Mouse (Mus musculus): ENCODE measurements around the gene 4930442H23Rik. TPM values are rescaled to one million over a fixed set of nuclear protein-coding genes. Genes with fewer than 3 reads are reported as not detected.
A peak's percentile ranks its signal among the peaks of the same experiment; 100 is the strongest.
"Not testable (repeated sequence)": the region's sequence is repeated elsewhere in the genome, so short reads cannot be mapped to it uniquely, and the experiment has no call there.

Gene 4930442H23Rik
- total and polyA plus RNA-seq, 3 experiments: not detected

- Histone ChIP-seq H3K27me3 (ENCODE audit: insufficient read depth, low read length) (no peaks in the 10 kb centered on the region), H3K36me3 (replicated peaks) (peaks cover 31% of the 10 kb centered on the region), H3K4me3 (ENCODE audit: low read depth, low read length) (peak overlapping the region; percentile 55; the same call in 1 of the 2 replicates), H3K9me3 (replicated peaks) (no peaks in the 10 kb centered on the region), H3K4me1 (ENCODE audit: insufficient read depth, low read depth, low read length) (peaks cover 58% of the 10 kb centered on the region)
- TF ChIP-seq GATA2 (IDR thresholded peaks at IDR 0.05; ENCODE audit: borderline replicate concordance, low read depth, low read length) (no peak), CTCF (IDR thresholded peaks at IDR 0.05; ENCODE audit: low read depth, low read length) (peak; percentile 95)
- peak; percentile 57 for DNase-seq (ENCODE audit: low spot score)
- ATAC-seq (ENCODE audit: extremely low read depth, insufficient number of reproducible peaks, low FRiP score, poor library complexity, severe bottlenecking): peak; percentile 43
These were observed 8.9 kb downstream of the 4930442H23Rik start for GRCm38 (mm10) chr10:81174617-81175344.

- no peaks in the 10 kb centered on the region for H3K9me3 ChIP-seq (replicated peaks)
- H3K4me3 ChIP-seq (ENCODE audit: low read depth, low read length): peak overlapping the region; percentile 48; the same call in 1 of the 2 replicates
- peaks cover 53% of the 10 kb centered on the region for H3K4me1 ChIP-seq (ENCODE audit: insufficient read depth, low read depth, low read length)
- no peak for ATAC-seq (ENCODE audit: extremely low read depth, insufficient number of reproducible peaks, low FRiP score, poor library complexity, severe bottlenecking)
- peaks cover 15% of the 10 kb centered on the region for H3K36me3 ChIP-seq (replicated peaks)
- no peak for TF ChIP-seq TAL1 (conservative IDR thresholded peaks at IDR 0.05; ENCODE audit: low read depth, low read length)
- TF ChIP-seq GATA1 (IDR thresholded peaks at IDR 0.05; ENCODE audit: borderline replicate concordance, low read length): no peak
- no peak for TF ChIP-seq GATA2 (IDR thresholded peaks at IDR 0.05; ENCODE audit: borderline replicate concordance, low read depth, low read length)
- TF ChIP-seq CTCF (IDR thresholded peaks at IDR 0.05; ENCODE audit: low read depth, low read length): peak; percentile 25; the same call in 1 of the 2 replicates
- no peaks in the 10 kb centered on the region for H3K27me3 ChIP-seq (ENCODE audit: insufficient read depth, low read length)
- no peak for DNase-seq (ENCODE audit: low spot score)
These were observed 10.5 kb downstream of the 4930442H23Rik start for GRCm38 (mm10) chr10:81173132-81173531.

- H3K4me1 ChIP-seq (ENCODE audit: insufficient read depth, low read depth, low read length): peaks cover 57% of the 10 kb centered on the region
- DNase-seq (ENCODE audit: low spot score); H3K27me3 ChIP-seq (ENCODE audit: insufficient read depth, low read length); ATAC-seq (ENCODE audit: extremely low read depth, insufficient number of reproducible peaks, low FRiP score, poor library complexity, severe bottlenecking); H3K9me3 ChIP-seq (replicated peaks): not testable (repeated sequence)
- peaks cover 19% of the 10 kb centered on the region for H3K36me3 ChIP-seq (replicated peaks)
- H3K4me3 ChIP-seq (ENCODE audit: low read depth, low read length): peak overlapping the region; percentile 27; the same call in 1 of the 2 replicates
These were observed 14.2 kb downstream of the 4930442H23Rik start for GRCm38 (mm10) chr10:81169411-81169900.

- Histone ChIP-seq H3K27me3 (ENCODE audit: insufficient read depth, low read length) (no peaks in the 10 kb centered on the region), H3K36me3 (replicated peaks) (peaks cover 27% of the 10 kb centered on the region), H3K9me3 (replicated peaks) (no peaks in the 10 kb centered on the region), H3K4me1 (ENCODE audit: insufficient read depth, low read depth, low read length) (peaks cover 57% of the 10 kb centered on the region), H3K4me3 (ENCODE audit: low read depth, low read length) (peak overlapping the region; percentile 79)
- DNase-seq (ENCODE audit: low spot score) (peak; percentile 72), ATAC-seq (ENCODE audit: extremely low read depth, insufficient number of reproducible peaks, low FRiP score, poor library complexity, severe bottlenecking) (peak; percentile 62)
- TF ChIP-seq POLR2AphosphoS5 (IDR thresholded peaks at IDR 0.05; ENCODE audit: insufficient replicate concordance, low read depth, low read length): 0 out of 2 replicates have a peak, but pooled peaks have one; percentile 45
- TF ChIP-seq TAL1 (conservative IDR thresholded peaks at IDR 0.05; ENCODE audit: low read depth, low read length): no peak
- TF ChIP-seq GATA1 (IDR thresholded peaks at IDR 0.05; ENCODE audit: borderline replicate concordance, low read length): no peak
These were observed 15.0 kb downstream of the 4930442H23Rik start for GRCm38 (mm10) chr10:81168521-81169244.

- no peak for DNase-seq (ENCODE audit: low spot score)
These were observed 15.6 kb downstream of the 4930442H23Rik start for GRCm38 (mm10) chr10:81168087-81168431.

GRCm38 (mm10) chr10:81167200-81168086 lies 16.2 kb downstream of the 4930442H23Rik start, which contains the start of gene Pias4:
Gene Pias4, minus strand, starts transcription at chr10:81167923.
- H3K27me3 ChIP-seq (ENCODE audit: insufficient read depth, low read length): no peaks in the 10 kb centered on the region
- H3K4me3 ChIP-seq (ENCODE audit: low read depth, low read length): peak within 1 kb of the TSS; percentile 84
- DNase-seq (ENCODE audit: low spot score) (peak; percentile 96), ATAC-seq (ENCODE audit: extremely low read depth, insufficient number of reproducible peaks, low FRiP score, poor library complexity, severe bottlenecking) (peak; percentile 91)
- TF ChIP-seq TAL1 (conservative IDR thresholded peaks at IDR 0.05; ENCODE audit: low read depth, low read length) (no peak), POLR2AphosphoS5 (IDR thresholded peaks at IDR 0.05; ENCODE audit: insufficient replicate concordance, low read depth, low read length) (no peak), GATA1 (IDR thresholded peaks at IDR 0.05; ENCODE audit: borderline replicate concordance, low read length) (no peak), GATA2 (IDR thresholded peaks at IDR 0.05; ENCODE audit: borderline replicate concordance, low read depth, low read length) (no peak), CTCF (IDR thresholded peaks at IDR 0.05; ENCODE audit: low read depth, low read length) (no peak)
- H3K36me3 ChIP-seq (replicated peaks): peaks cover 37% of the 10 kb centered on the region
- H3K4me1 ChIP-seq (ENCODE audit: insufficient read depth, low read depth, low read length): peaks cover 55% of the 10 kb centered on the region
- H3K9me3 ChIP-seq (replicated peaks): no peaks in the 10 kb centered on the region

More at GRCm38 (mm10) chr10:81168087-81168431, 15.6 kb downstream of the 4930442H23Rik start:
- Histone ChIP-seq H3K36me3 (replicated peaks) (peaks cover 32% of the 10 kb centered on the region), H3K4me1 (ENCODE audit: insufficient read depth, low read depth, low read length) (peaks cover 55% of the 10 kb centered on the region), H3K9me3 (replicated peaks) (no peaks in the 10 kb centered on the region), H3K27me3 (ENCODE audit: insufficient read depth, low read length) (no peaks in the 10 kb centered on the region), H3K4me3 (ENCODE audit: low read depth, low read length) (peak overlapping the region; percentile 58)
- no peak for TF ChIP-seq TAL1 (conservative IDR thresholded peaks at IDR 0.05; ENCODE audit: low read depth, low read length)
- no peak for TF ChIP-seq CTCF (IDR thresholded peaks at IDR 0.05; ENCODE audit: low read depth, low read length)
- TF ChIP-seq GATA2 (IDR thresholded peaks at IDR 0.05; ENCODE audit: borderline replicate concordance, low read depth, low read length): no peak
- no peak for TF ChIP-seq GATA1 (IDR thresholded peaks at IDR 0.05; ENCODE audit: borderline replicate concordance, low read length)
- no peak for ATAC-seq (ENCODE audit: extremely low read depth, insufficient number of reproducible peaks, low FRiP score, poor library complexity, severe bottlenecking)
